Mouse (Mus musculus) bone marrow, adult 2 months (tissue): ENCODE results near the gene Krtcap2.

Source experiments
- CTCF ChIP-seq: fragments of 200-500 bp; IDR thresholded peaks from 2 replicates; pipeline ENCODE4 v1.5.1; 2011; ENCODE audit warnings: low read length, control low read depth; ENCODE audit not compliant: control insufficient read depth, insufficient read depth
- POLR2A ChIP-seq: fragments of 200-500 bp; IDR thresholded peaks from 2 replicates; pipeline ENCODE4 v1.6.1; 2011; ENCODE audit warnings: low read depth, mild to moderate bottlenecking, control low read depth, low read length, borderline replicate concordance; ENCODE audit not compliant: control insufficient read depth

DNA sequence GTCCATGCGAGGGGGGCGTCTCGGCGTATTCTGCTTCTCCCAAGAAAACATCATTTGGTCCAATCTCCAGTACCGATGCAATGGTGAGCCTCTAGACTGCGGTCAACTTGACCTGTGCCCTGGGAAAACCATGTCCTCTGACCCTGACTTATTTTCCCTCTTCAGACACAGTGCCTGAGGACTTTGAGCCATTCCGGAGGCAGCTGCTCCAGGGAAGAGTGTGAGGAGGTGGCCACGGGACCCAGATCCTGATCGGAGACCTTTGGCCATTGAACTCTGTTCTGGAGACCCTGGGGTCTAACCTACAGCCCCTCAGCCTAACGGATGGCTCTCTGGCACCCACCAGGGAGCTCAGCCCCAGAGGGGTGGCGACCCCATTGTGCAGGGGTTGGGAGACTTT, 19.4 kb upstream of the Krtcap2 start:
- TF ChIP-seq CTCF (no peak), POLR2A (no peak)
